Comparison of ENCODE assay signal across 20 mouse cellular contexts in genomic region chr10:97422579-97422978, GRCm38 (mm10). TPM values are rescaled to one million over a fixed set of nuclear protein-coding genes. Genes with fewer than 3 reads are reported as not detected.
A peak's percentile ranks its signal among the peaks of the same experiment; 100 is the strongest.
DNase-seq lines count a peak whose midpoint lies in the region; ATAC-seq and TF ChIP-seq lines count a peak whose summit lies in the region.
"Had no signal": no experiment of that assay in that cellular context is flagged by ENCODE, and none has a peak within 500 bp of the region (broad histone marks: within the 10 kb centered on the region; RNA-seq: fewer than 3 reads in every experiment).

No protein-coding gene starts in this region.

- H3K36me3 ChIP-seq in limb, embryonic 14.5 days (ENCODE audit: control insufficient read depth, insufficient read depth, low read length), result no peaks in the 10 kb centered on the region
- H3K36me3 ChIP-seq in limb, embryonic 10.5 days, result no peaks in the 10 kb centered on the region
- H3K36me3 ChIP-seq in embryonic facial prominence, embryonic 14.5 days (ENCODE audit: control insufficient read depth, insufficient read depth, low read length), result no peaks in the 10 kb centered on the region
- H3K36me3 ChIP-seq in limb, embryonic 15.5 days, result no peaks in the 10 kb centered on the region
- H3K36me3 ChIP-seq: hindbrain, embryonic 10.5 days; intestine, embryonic 15.5 days had no signal

- ATAC-seq in limb, embryonic 14.5 days (ENCODE audit: low FRiP score, low read depth), result no peak
- ATAC-seq in embryonic facial prominence, embryonic 14.5 days (ENCODE audit: low read depth), result no peak
- ATAC-seq in limb, embryonic 15.5 days (ENCODE audit: insufficient number of reproducible peaks, low FRiP score, low TSS enrichment, low read depth), result no peak
- ATAC-seq: forebrain, embryonic 13.5 days; forebrain, postnatal 0 days; intestine, embryonic 15.5 days had no signal

- no peak for DNase-seq in gastrocnemius, adult 2 months
- no peak for DNase-seq in gastrocnemius, postnatal 4 days (ENCODE audit: low spot score in 2 of 2)
- peak; percentile 67 for DNase-seq in limb, embryonic 14.5 days (ENCODE audit: low spot score)
- DNase-seq in limb, embryonic 10.5 days (ENCODE audit: low spot score), result no peak
- peak; percentile 64 for DNase-seq in embryonic facial prominence, embryonic 14.5 days (ENCODE audit: low spot score)
- no peak for DNase-seq in right cerebral cortex, postnatal 36 days (ENCODE audit: low spot score in 2 of 2)
- DNase-seq: adrenal gland, adult 2 months; adrenal gland, postnatal 25 days; cerebellum, adult 18-20 months; cerebellum, adult 9-11 months; cerebellum, postnatal 36 days; forebrain, postnatal 0 days; gastrocnemius, postnatal 36 days; heart, postnatal 14 days; kidney, adult 18-20 months had no signal

- H3K9me3 ChIP-seq in limb, embryonic 14.5 days (ENCODE audit: control insufficient read depth, low read length), result no peaks in the 10 kb centered on the region
- no peaks in the 10 kb centered on the region for H3K9me3 ChIP-seq in limb, embryonic 10.5 days (replicated peaks)
- H3K9me3 ChIP-seq in embryonic facial prominence, embryonic 14.5 days (ENCODE audit: control insufficient read depth, low read length), result no peaks in the 10 kb centered on the region
- no peaks in the 10 kb centered on the region for H3K9me3 ChIP-seq in limb, embryonic 15.5 days
- H3K9me3 ChIP-seq: forebrain, embryonic 13.5 days; hindbrain, embryonic 10.5 days; intestine, embryonic 15.5 days had no signal

- no peaks in the 10 kb centered on the region for H3K27me3 ChIP-seq in limb, embryonic 14.5 days (ENCODE audit: control insufficient read depth, insufficient read depth, low read length)
- no peaks in the 10 kb centered on the region for H3K27me3 ChIP-seq in limb, embryonic 10.5 days (ENCODE audit: low read depth, poor library complexity, severe bottlenecking)
- H3K27me3 ChIP-seq in embryonic facial prominence, embryonic 14.5 days (replicated peaks; ENCODE audit: control insufficient read depth, insufficient read depth, low read length), result no peaks in the 10 kb centered on the region
- no peaks in the 10 kb centered on the region for H3K27me3 ChIP-seq in limb, embryonic 15.5 days
- H3K27me3 ChIP-seq: forebrain, embryonic 13.5 days; intestine, embryonic 15.5 days had no signal

- TF ChIP-seq POLR2A in limb, embryonic 14.5 days (IDR thresholded peaks at IDR 0.05; ENCODE audit: borderline replicate concordance, extremely low read depth, insufficient read depth, insufficient read length), result no peak

- H3K4me3 ChIP-seq in gastrocnemius, adult 2 months, result no peak overlapping the region
- H3K4me3 ChIP-seq in limb, embryonic 14.5 days (replicated peaks; ENCODE audit: low read length), result no peak overlapping the region
- no peak overlapping the region for H3K4me3 ChIP-seq in limb, embryonic 10.5 days
- H3K4me3 ChIP-seq in embryonic facial prominence, embryonic 14.5 days (ENCODE audit: low read depth, low read length), result no peak overlapping the region
- H3K4me3 ChIP-seq in limb, embryonic 15.5 days, result no peak overlapping the region
- H3K4me3 ChIP-seq: forebrain, embryonic 13.5 days; hindbrain, embryonic 10.5 days; intestine, embryonic 15.5 days had no signal

- H3K4me2 ChIP-seq in limb, embryonic 14.5 days (replicated peaks; ENCODE audit: low read depth, low read length, severe bottlenecking), result no peak overlapping the region
- no peak overlapping the region for H3K4me2 ChIP-seq in embryonic facial prominence, embryonic 14.5 days (ENCODE audit: low read depth, low read length)
- H3K4me2 ChIP-seq in limb, embryonic 15.5 days, result no peak overlapping the region
- H3K4me2 ChIP-seq: forebrain, embryonic 13.5 days; hindbrain, embryonic 14.5 days; intestine, embryonic 15.5 days had no signal

- intact Hi-C loops in gastrocnemius, adult 2 months (cut with DNase I), result no loop called here

- TF ChIP-seq CTCF in gastrocnemius, adult 2 months (IDR thresholded peaks at IDR 0.05), result no peak

- H3K27ac ChIP-seq in gastrocnemius, adult 2 months, result peak overlapping the region; percentile 76
- no peak overlapping the region for H3K27ac ChIP-seq in limb, embryonic 14.5 days (replicated peaks; ENCODE audit: low read depth, low read length)
- H3K27ac ChIP-seq in limb, embryonic 10.5 days, result no peak overlapping the region
- peak overlapping the region; percentile 65 for H3K27ac ChIP-seq in embryonic facial prominence, embryonic 14.5 days (replicated peaks; ENCODE audit: low read depth, low read length)
- H3K27ac ChIP-seq in limb, embryonic 15.5 days, result 0 out of 2 replicates have a peak overlapping the region, but pooled peaks have one; percentile 17
- H3K27ac ChIP-seq: forebrain, embryonic 13.5 days; hindbrain, embryonic 10.5 days; hindbrain, embryonic 14.5 days; intestine, embryonic 15.5 days had no signal

- H3K9ac ChIP-seq in limb, embryonic 14.5 days (ENCODE audit: low read depth, low read length, severe bottlenecking), result no peak overlapping the region
- no peak overlapping the region for H3K9ac ChIP-seq in embryonic facial prominence, embryonic 14.5 days (ENCODE audit: low read depth, low read length)
- H3K9ac ChIP-seq in limb, embryonic 15.5 days, result no peak overlapping the region
- H3K9ac ChIP-seq: forebrain, embryonic 13.5 days; forebrain, postnatal 0 days; hindbrain, embryonic 14.5 days; intestine, embryonic 15.5 days had no signal

- H3K4me1 ChIP-seq in limb, embryonic 14.5 days (ENCODE audit: control insufficient read depth, insufficient read depth, low read length), result no peaks in the 10 kb centered on the region
- H3K4me1 ChIP-seq in limb, embryonic 10.5 days, result no peaks in the 10 kb centered on the region
- 0 out of 2 replicates have a peak, but pooled peaks cover 4% of the 10 kb centered on the region for H3K4me1 ChIP-seq in embryonic facial prominence, embryonic 14.5 days (ENCODE audit: control insufficient read depth, insufficient read depth, low read length)
- H3K4me1 ChIP-seq in limb, embryonic 15.5 days, result no peaks in the 10 kb centered on the region
- H3K4me1 ChIP-seq: forebrain, embryonic 13.5 days; hindbrain, embryonic 10.5 days; intestine, embryonic 15.5 days had no signal

- 68% methylated on average over 1 of the region's 1 CpGs for WGBS in limb, embryonic 14.5 days
- WGBS in limb, embryonic 10.5 days, result 63% methylated on average over 1 of the region's 1 CpGs
- 29% methylated on average over 1 of the region's 1 CpGs for WGBS in embryonic facial prominence, embryonic 14.5 days
- WGBS in limb, embryonic 15.5 days, result 54% methylated on average over 1 of the region's 1 CpGs

RNA-seq across cellular contexts. Expression of gene Dcn, which starts 56.8 kb away (rescaled TPM):
- total RNA-seq in gastrocnemius, adult 2 months (2021), result 100 to 1,000 TPM; 271 to 502 TPM
- total RNA-seq in gastrocnemius, postnatal 4 days (2021), result 100 to 1,000 TPM; 637 to 757 TPM
- 435 and 512 TPM in 2 replicates for polyA plus RNA-seq in limb, embryonic 14.5 days (2012; rRNA removed)
- 720 and 758 TPM in 2 replicates for polyA plus RNA-seq in limb, embryonic 14.5 days (2014; fragmentation: Nextera tagmentation; extraction: Ambion mirVana)
- 2.4 and 5.2 TPM in 2 replicates for polyA plus RNA-seq in limb, embryonic 10.5 days (2016; fragmentation: Nextera tagmentation; extraction: Ambion mirVana)
- polyA plus RNA-seq in embryonic facial prominence, embryonic 14.5 days (2014; fragmentation: Nextera tagmentation; extraction: Ambion mirVana), result 710 and 776 TPM in 2 replicates
- polyA plus RNA-seq in limb, embryonic 15.5 days (2015; fragmentation: Nextera tagmentation; extraction: Ambion mirVana), result 1,005 and 1,033 TPM in 2 replicates

Comparison
In these comparisons a context has a peak if more than half of its experiments do, and no peak if none do; other contexts are left out.
1. DNase-seq: peak in limb, embryonic 14.5 days (single experiment) and embryonic facial prominence, embryonic 14.5 days (single experiment); none in gastrocnemius, adult 2 months (single experiment), gastrocnemius, postnatal 4 days (0 of 2), limb, embryonic 10.5 days (single experiment) and right cerebral cortex, postnatal 36 days (0 of 2).
2. H3K27ac ChIP-seq: peak in gastrocnemius, adult 2 months (single experiment), embryonic facial prominence, embryonic 14.5 days (single experiment) and limb, embryonic 15.5 days (single experiment); none in limb, embryonic 14.5 days (single experiment) and limb, embryonic 10.5 days (single experiment).
3. RNA of gene Dcn, which starts 56.8 kb away (polyA plus RNA-seq): 1,005 to 1,033 TPM in limb, embryonic 15.5 days, 710 to 776 TPM in embryonic facial prominence, embryonic 14.5 days and 435 to 758 TPM in limb, embryonic 14.5 days; 2.4 to 5.2 TPM in limb, embryonic 10.5 days; every median in the first group is over 10 times any median in the second.